Mouse (Mus musculus): Measurements from ENCODE around the gene Cfap57.
"Not testable (repeated sequence)": the region's sequence is repeated elsewhere in the genome, so short reads cannot be mapped to it uniquely, and the experiment has no call there.

Gene Cfap57

DNA sequence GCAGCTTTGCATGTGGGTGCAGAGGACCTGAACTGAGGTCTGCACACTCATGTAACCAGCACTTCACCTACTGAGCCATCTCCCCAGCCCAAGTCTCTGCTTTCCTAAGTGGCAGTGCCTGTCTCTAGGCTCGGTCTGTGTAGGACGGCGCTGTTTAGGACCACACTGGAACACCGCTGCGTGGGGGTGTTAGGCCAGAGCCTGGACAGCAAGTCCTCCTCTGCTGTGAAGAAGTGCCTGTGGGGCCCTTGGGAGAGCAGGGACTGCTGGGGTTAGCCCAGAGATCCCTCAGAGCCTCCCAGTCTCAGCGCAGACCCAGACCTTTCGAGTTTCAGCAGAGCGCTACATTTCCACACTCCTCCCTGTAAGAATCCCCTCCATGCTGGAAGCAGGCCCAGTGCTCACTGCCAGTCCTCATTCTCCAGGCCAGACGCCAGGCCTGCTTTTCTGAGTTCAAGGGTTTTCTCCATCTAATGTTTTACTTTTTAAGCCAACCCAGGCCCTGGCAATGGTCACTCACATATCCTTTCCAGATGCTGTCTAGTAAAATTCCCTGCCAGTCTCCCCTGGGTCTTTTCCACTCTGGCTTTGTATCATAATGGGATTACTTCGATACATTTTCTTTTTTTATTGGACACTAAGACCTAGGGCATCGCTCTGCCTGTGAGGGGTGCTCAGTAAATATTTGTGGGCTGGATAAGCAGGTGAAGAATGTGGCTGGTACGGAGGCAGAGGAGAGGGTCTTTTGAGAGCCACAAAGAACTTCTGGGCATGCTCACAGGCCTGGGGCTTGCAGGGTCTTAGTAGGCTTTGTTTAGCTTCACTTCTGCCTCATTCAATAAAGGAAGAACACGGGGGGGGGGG lies 56.3 kb downstream of the Cfap57 start:
- DNase-seq (ENCODE audit: extremely low read depth, low read depth, low spot score) = no peak

- no peak for DNase-seq (ENCODE audit: extremely low read depth, low read depth, low spot score)
These were observed 67.4 kb downstream of the Cfap57 start for GRCm38 (mm10) chr4:118553039-118553649.

- DNase-seq (ENCODE audit: extremely low read depth, low read depth, low spot score) = peak; percentile 68
These were observed 72.5 kb downstream of the Cfap57 start for GRCm38 (mm10) chr4:118548130-118548480.

DNA sequence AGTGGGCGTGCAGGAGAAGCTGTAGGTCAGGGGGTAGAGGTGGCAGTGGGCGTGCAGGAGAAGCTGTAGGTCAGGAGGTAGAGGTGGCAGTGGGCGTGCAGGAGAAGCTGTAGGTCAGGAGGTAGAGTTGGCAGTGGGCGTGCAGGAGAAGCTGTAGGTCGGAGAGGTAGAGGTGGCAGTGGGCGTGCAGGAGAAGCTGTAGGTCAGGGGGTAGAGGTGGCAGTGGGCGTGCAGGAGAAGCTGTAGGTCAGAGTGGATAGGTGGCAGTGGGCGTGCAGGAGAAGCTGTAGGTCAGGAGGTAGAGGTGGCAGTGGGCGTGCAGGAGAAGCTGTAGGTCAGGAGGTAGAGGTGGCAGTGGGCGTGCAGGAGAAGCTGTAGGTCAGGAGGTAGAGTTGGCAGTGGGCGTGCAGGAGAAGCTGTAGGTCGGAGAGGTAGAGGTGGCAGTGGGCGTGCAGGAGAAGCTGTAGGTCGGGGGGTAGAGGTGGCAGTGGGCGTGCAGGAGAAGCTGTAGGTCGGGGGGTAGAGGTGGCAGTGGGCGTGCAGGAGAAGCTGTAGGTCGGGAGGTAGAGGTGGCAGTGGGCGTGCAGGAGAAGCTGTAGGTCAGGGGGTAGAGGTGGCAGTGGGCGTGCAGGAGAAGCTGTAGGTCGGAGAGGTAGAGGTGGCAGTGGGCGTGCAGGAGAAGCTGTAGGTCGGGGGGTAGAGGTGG lies 73.0 kb downstream of the Cfap57 start:
- DNase-seq (ENCODE audit: extremely low read depth, low read depth, low spot score) = not testable (repeated sequence)

DNA sequence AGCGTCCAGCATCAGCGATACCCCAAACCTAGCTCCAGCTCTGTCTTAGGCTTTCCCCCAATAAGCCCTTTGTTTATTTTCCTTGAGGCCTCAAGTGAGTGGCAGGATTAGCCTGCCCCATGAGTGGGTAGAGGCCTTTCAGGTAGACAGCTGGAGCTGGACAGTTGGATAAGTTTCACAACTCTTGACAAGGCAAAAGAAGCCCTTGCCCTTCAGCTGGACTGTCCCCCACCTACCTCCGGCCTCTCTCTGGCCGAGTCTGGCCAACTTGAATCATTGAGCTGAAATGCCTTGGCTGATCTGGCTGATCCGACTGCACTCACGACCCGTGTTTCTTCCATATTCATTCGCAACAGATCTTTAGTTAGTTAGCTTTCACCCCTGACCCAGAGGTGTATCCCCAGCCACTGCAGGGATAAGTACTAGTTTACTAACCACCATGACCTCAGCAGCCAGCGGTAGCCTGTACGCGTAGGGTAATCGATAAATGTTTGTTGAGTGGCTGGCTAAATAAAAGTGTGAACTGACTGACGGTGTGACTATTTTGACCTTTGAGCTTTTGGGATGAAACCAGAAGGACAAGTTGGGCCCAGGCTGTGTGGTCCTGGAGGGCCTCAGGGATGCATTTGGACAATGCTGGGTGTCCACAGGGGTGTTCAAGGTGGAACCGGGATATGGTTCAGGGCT lies 76.0 kb downstream of the Cfap57 start:
- no peak for DNase-seq (ENCODE audit: extremely low read depth, low read depth, low spot score)

- no peak for DNase-seq (ENCODE audit: extremely low read depth, low read depth, low spot score)
These were observed 76.9 kb downstream of the Cfap57 start, which contains the start of gene Tmem125 for GRCm38 (mm10) chr4:118543592-118544260. TSS of gene Tmem125 (minus strand) at chr4:118544044.

DNA sequence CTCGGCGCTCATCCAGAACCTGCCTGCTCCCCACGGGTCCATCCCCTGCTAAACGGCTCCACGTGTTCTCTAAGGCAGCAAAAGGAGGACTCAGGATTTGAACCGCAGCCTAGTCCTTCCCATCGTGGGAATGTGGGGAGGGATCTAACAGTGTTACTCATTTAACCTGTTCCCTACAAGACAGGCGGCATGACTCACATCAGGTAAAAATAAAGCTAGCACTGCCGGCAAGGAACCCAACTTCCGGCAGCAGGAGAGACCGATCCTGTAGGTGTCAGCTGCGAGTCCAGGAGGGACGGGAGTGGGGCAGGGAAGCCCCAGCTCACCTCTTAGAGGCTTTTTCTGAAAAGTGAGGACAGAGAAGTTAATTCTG lies 77.4 kb downstream of the Cfap57 start:
- DNase-seq (ENCODE audit: extremely low read depth, low read depth, low spot score) = no peak

DNA sequence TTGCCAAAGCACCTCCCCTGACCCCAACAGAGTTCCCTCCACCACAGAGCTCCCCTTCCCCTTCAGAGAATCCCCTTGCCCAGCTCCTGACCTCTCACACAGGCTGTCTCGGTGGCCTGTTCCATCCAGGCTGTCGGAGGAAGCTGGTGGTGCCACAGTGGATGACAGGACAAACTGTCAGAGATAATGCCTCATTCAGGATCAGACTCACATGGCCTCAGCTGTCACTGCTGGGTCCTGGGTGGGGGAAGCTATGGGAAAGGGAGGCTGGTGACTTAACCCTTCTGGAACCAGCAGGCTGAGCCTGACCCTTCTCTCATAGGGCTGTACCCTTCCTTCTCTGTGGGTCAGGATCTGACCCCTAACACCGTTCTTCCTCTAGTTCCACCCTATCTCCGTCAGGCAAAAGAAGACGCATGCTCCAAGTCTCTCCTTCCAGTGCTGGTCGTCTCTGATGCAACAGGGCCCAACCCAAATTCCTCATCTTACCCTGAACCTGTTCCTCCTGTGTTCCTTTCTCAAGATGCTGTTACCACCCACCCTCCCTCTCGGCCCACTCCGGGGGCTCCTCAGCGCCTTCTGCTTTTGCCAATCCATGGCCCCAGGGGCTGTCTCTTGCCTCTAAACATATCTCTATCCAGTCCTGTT lies 77.9 kb downstream of the Cfap57 start:
- DNase-seq (ENCODE audit: extremely low read depth, low read depth, low spot score) = no peak

- no peak for DNase-seq (ENCODE audit: extremely low read depth, low read depth, low spot score)
These were observed 80.7 kb downstream of the Cfap57 start for GRCm38 (mm10) chr4:118539904-118540303.

- DNase-seq (ENCODE audit: extremely low read depth, low read depth, low spot score) = no peak
These were observed 82.8 kb downstream of the Cfap57 start for GRCm38 (mm10) chr4:118537801-118538200.

GRCm38 (mm10) chr4:118535610-118536009 lies 85.0 kb downstream of the Cfap57 start:
- DNase-seq (ENCODE audit: extremely low read depth, low read depth, low spot score) = no peak

- DNase-seq (ENCODE audit: extremely low read depth, low read depth, low spot score) = no peak
These were observed 87.0 kb downstream of the Cfap57 start for GRCm38 (mm10) chr4:118533605-118534004.

- no peak for DNase-seq (ENCODE audit: extremely low read depth, low read depth, low spot score)
These were observed 87.4 kb downstream of the Cfap57 start for GRCm38 (mm10) chr4:118533156-118533555.

GRCm38 (mm10) chr4:118532663-118533062 lies 87.9 kb downstream of the Cfap57 start:
- DNase-seq (ENCODE audit: extremely low read depth, low read depth, low spot score) = no peak

GRCm38 (mm10) chr4:118527720-118528119 lies 92.9 kb downstream of the Cfap57 start:
- no peak for DNase-seq (ENCODE audit: extremely low read depth, low read depth, low spot score)

- no peak for DNase-seq (ENCODE audit: extremely low read depth, low read depth, low spot score)
These were observed 93.3 kb downstream of the Cfap57 start for GRCm38 (mm10) chr4:118527335-118527681.

GRCm38 (mm10) chr4:118526408-118527334 lies 93.9 kb downstream of the Cfap57 start, which contains the start of gene 2610528J11Rik:
TSS of gene 2610528J11Rik (plus strand) at chr4:118526999.
- no peak for DNase-seq (ENCODE audit: extremely low read depth, low read depth, low spot score)

GRCm38 (mm10) chr4:118525779-118526178 lies 94.8 kb downstream of the Cfap57 start:
- no peak for DNase-seq (ENCODE audit: extremely low read depth, low read depth, low spot score)

DNA sequence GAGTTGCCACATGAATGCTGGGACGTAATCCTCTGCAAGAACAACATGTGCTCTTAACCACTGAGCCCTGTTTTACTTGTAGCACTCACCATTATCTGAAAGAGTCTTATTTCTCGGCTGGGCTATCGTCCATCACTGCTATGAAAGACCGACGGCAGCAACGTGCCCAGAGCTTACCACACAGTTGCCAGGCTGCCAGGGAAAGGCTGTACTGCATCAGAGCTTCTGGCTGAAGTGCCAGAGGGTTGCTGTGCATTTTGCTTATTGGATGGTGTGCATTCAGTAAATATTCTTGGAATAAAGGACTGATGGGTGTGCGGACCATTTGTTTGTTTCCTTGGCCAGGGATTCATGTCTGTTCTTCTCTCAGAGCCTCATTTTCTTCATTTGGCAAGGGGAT lies 96.6 kb downstream of the Cfap57 start:
- DNase-seq (ENCODE audit: extremely low read depth, low read depth, low spot score) = no peak
